Mouse (Mus musculus) spleen, postnatal 4 days (tissue): Measurements from ENCODE around the gene Zcchc7.

ENCODE experiments used
- DNase-seq, 2 experiments: peaks; one replicate each; pipeline ENCODE4 v3.0.0; 2022; ENCODE audit warnings: low spot score in 2 of 2

Zcchc7 gene

GRCm38 (mm10) chr4:44965175-44965574 is 209.5 kb downstream of the Zcchc7 start:
- no peak for DNase-seq

GRCm38 (mm10) chr4:44965736-44966135 is 210.1 kb downstream of the Zcchc7 start:
- DNase-seq = no peak

DNA sequence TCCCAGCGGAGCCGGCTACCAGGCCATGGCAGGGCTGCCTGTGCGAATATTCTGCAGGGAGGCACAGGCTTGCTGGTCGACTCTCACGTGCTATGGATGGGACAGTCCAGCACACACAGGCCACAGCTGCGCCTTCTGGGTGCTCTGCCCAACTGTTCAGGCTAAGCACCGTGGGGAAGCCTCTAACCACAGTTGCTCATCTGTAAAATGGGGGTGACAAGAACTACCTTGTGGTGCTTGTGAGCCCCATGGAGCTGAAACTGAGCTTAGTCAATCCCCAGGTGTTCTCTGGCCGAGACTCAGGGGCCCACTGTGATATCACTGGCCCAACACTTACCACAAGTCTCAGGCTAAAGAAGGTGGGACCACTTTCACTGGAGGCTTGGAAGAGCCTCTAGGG is 211.7 kb downstream of the Zcchc7 start:
- DNase-seq = peak in 1 of 2 experiments; percentile 23

- peak; percentile 69 to 76 for DNase-seq
These were observed 214.4 kb downstream of the Zcchc7 start for GRCm38 (mm10) chr4:44970056-44970455.

- DNase-seq = peak; percentile 64 to 83
These were observed 215.0 kb downstream of the Zcchc7 start for GRCm38 (mm10) chr4:44970612-44971110.

DNA sequence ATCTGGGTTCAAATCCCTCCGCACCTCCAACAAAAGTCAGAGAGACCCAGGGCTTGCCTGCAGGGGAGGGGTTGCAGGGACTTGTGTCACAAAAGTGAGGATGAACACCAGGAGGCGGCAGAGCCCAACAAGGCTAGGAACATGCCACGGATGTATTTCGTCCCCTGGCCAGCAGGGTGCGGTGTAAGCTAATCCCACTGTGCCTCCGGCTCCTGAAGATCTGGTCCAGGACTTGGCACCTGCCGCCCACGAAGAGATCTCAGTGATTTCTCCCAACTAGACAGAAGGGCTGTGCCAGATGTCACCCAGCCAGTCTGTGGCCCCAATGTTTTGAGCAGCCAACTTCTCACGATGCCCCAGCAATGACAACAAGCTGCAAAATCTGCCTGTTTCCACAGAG is 217.8 kb downstream of the Zcchc7 start:
- peak; percentile 88 to 95 for DNase-seq

DNA sequence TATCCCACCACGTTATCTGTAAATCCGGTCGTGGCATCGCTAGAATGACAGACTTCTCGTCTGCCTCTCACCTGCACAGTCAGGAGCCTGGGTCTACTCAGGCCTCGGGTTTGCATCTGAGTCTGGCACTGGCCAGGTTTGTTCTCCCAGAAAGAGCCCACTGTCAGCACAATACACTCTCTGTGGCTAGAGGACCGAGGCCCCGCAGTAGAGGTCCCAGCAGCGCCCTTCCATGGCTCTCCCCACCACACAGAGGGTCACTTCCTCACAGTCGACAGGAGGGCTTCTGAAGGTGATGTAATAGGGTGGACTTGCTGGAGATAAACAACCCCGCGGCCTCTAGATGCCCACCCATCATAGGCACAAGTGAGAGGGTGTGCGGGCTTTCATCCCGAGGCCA is 218.2 kb downstream of the Zcchc7 start:
- DNase-seq = no peak

- no peak for DNase-seq
These were observed 218.7 kb downstream of the Zcchc7 start for GRCm38 (mm10) chr4:44974331-44974730.

DNA sequence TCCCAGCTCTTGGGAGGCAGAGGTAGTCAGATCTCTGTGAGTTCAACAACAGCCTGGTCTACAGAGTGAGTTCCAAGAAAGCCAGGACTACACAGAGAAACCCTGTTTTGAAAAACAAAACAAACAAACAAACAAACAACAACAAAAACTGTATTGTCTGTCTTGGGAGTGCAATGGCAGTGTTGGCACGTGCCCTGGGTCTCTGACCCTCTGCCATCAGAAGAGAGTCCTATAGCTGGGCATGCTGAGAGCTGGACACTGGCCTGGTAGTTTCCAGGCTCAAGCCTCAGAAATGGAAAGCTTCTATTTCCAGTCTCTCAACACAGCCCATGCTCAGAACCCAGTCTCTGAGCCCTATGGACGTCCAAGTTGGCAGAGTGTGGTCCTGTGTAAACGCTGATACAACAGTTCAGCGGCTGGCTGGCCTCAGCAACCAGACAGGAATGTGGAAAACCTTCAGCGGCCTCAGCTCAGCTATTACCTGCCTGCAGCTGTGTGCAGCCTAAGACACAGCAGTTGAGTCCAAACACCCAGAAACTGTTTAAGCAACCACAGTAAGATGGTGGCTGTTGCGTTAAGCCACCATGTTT is 220.4 kb downstream of the Zcchc7 start:
- no peak for DNase-seq

DNA sequence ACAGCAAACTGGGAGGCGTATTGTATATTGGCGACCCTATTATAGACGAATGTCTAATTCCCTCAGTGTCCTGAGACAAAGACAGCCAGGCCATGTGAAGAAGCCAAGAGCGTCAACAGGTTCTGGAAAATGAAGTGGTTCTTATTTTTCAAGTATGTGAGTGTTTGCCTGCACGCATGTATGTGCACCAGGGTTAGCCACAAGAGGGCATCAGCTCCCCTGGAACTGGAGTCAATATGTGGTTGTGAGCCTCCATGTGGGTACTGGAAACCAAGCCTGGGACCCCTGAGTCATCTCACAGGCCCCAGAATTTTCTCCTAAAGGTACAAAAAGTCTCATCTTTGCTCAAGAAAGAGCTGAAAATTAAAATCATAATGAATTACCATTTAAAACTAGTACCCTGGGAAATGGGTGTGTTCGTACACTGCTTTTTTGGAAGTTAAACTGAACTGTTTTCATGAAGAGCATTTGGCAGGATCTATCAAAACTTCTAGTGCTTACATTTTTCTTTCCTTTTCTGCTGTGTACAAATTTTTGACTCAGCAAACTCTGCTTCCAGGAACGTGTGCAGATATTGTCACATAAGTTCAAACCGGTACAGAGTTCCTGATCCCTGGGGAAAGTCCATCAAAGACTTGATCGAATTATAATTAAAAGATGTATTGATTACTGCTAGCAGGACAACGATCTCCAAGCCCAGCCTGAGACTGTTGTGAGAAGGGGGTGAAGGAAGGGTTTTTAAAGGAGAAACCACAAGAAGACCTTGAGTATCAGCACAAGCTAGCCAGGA is 221.4 kb downstream of the Zcchc7 start:
- DNase-seq = no peak

DNA sequence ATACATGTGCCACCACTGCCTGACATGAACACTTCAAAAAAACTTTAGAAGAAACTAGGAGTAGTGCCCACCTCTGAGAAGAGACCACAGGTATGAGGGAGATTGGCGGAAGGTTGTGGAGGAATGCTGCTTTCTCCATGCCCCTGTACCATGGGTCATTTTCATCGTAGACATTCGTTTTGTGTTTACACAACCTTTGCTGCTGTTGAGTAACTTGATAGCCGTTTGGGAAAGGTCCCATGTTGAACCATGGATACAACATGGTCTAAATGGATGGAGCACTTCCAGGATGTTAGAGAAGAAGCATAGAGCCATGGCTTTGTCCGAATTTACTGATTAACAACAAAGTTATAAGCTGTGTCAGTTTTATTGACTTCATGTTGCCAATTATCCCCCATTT is 222.5 kb downstream of the Zcchc7 start:
- no peak for DNase-seq

DNA sequence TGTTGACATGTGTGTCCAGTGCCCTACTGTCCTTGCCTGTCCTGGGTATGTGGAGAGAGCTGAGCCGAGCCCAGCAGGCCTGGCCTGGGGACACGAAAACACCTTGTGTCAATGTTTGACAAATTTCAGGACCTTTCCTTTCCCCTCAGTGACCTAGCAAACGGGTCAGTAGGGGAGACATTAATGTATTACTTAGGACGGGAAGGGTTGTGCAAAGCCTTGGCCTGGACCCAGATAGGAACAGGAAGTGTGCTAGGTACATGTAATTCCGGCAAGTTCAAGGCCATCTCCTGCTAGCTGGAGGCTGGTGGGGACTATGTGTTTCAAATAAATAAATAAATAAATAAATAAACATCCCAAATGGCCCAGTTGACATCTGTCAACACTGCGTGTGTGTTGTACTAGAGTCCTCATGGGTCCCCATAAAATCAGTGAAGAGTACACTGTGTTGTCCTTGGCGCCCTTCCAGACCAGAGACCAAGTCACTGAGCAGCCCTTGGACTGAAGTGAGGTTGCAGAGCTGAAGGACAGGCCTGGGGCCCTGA is 224.2 kb downstream of the Zcchc7 start:
- DNase-seq = no peak

DNA sequence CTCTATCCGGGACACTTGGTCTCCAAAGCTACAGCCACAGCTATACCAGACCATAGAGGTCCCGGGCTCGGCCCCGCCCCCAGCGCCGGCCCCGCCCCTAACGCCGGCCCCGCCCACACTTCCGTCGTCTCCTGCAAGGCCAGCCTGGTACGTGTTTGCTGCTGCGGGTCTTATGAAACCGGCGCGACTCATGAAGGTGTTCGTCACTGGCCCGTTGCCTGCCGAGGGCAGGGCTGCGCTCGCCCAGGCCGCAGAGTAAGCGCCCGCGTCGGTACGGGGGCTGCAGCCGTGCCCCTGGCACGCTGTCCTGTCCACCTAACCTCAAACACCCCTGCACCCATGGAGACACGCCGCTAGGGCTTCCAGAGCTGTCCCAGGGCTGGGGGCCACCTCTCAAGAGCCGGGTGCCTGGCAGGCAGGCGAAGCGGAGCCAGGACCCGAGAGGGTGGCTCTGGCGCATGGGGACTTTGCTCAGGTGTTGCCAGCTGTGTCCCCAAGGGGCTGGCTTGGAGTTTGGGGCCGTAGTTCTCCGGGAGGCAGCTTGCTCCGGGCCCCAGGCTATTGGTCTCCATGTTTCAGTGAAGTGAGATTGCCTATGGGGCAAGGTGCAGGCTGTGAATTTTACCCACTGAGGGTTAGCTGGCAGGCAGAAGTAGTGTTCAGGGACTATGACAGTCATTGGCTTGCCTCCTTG is 225.8 kb downstream of the Zcchc7 start, which contains the start of gene Grhpr:
Gene Grhpr (plus strand): TSS at position 116 of the 694 bp plus-strand sequence.
- DNase-seq = peak; percentile 86 to 94
